Mouse (Mus musculus): Measurements from ENCODE around the gene Gabrg3. TPM values are rescaled to one million over a fixed set of nuclear protein-coding genes. Genes with fewer than 3 reads are reported as not detected.

Gabrg3 gene
- polyA plus RNA-seq, 1 experiment, result 0.06 TPM

- WGBS, result 76% methylated on average over 4 of the region's 4 CpGs
- DNase-seq (ENCODE audit: low read depth, low spot score), result no peak
Observed at GRCm38 (mm10) chr7:57133009-57133408, 254.0 kb downstream of the Gabrg3 start.

- DNase-seq (ENCODE audit: low read depth, low spot score), result no peak
- WGBS, result 75% methylated on average over 2 of the region's 2 CpGs
Observed at GRCm38 (mm10) chr7:57132471-57132870, 254.5 kb downstream of the Gabrg3 start.

GRCm38 (mm10) chr7:57100065-57100464 is 286.9 kb downstream of the Gabrg3 start:
- no peak for DNase-seq (ENCODE audit: low read depth, low spot score)
- WGBS, result 78% methylated on average over 3 of the region's 3 CpGs

- DNase-seq (ENCODE audit: low read depth, low spot score), result no peak
Observed at GRCm38 (mm10) chr7:57082071-57082470, 304.9 kb downstream of the Gabrg3 start.

GRCm38 (mm10) chr7:57071435-57072160 is 315.4 kb downstream of the Gabrg3 start:
- no peak for DNase-seq (ENCODE audit: low read depth, low spot score)
- WGBS, result 95% methylated on average over 2 of the region's 2 CpGs

More at GRCm38 (mm10) chr7:57082071-57082470, 304.9 kb downstream of the Gabrg3 start:
- WGBS, result 59% methylated on average over 3 of the region's 3 CpGs

- DNase-seq (ENCODE audit: low read depth, low spot score), result no peak
- 77% methylated on average over 3 of the region's 3 CpGs for WGBS
Observed at GRCm38 (mm10) chr7:57065398-57065797, 321.6 kb downstream of the Gabrg3 start.

GRCm38 (mm10) chr7:57050906-57051635 is 335.9 kb downstream of the Gabrg3 start:
- DNase-seq (ENCODE audit: low read depth, low spot score), result no peak
- 70% methylated on average over 1 of the region's 1 CpGs for WGBS

- WGBS, result 75% methylated on average over 2 of the region's 2 CpGs
- no peak for DNase-seq (ENCODE audit: low read depth, low spot score)
Observed at GRCm38 (mm10) chr7:57037861-57038421, 349.0 kb downstream of the Gabrg3 start.

GRCm38 (mm10) chr7:57000585-57001261 is 386.3 kb downstream of the Gabrg3 start:
- no peak for DNase-seq (ENCODE audit: low read depth, low spot score)
- WGBS, result 89% methylated on average over 3 of the region's 3 CpGs

- 54% methylated on average over 2 of the region's 2 CpGs for WGBS
- no peak for DNase-seq (ENCODE audit: low read depth, low spot score)
Observed at GRCm38 (mm10) chr7:56997713-56998624, 389.0 kb downstream of the Gabrg3 start.

- no peak for DNase-seq (ENCODE audit: low read depth, low spot score)
- WGBS, result 72% methylated on average over 2 of the region's 2 CpGs
Observed at GRCm38 (mm10) chr7:56946398-56946797, 440.6 kb downstream of the Gabrg3 start.

GRCm38 (mm10) chr7:56941606-56942005 is 445.4 kb downstream of the Gabrg3 start:
- no peak for DNase-seq (ENCODE audit: low read depth, low spot score)
- 64% methylated on average over 2 of the region's 2 CpGs for WGBS

- DNase-seq (ENCODE audit: low read depth, low spot score), result no peak
- 79% methylated on average over 5 of the region's 5 CpGs for WGBS
Observed at GRCm38 (mm10) chr7:56938020-56938419, 449.0 kb downstream of the Gabrg3 start.

- 58% methylated on average over 1 of the region's 1 CpGs for WGBS
- no peak for DNase-seq (ENCODE audit: low read depth, low spot score)
Observed at GRCm38 (mm10) chr7:56919499-56919898, 467.5 kb downstream of the Gabrg3 start.

- no peak for DNase-seq (ENCODE audit: low read depth, low spot score)
- WGBS, result 79% methylated on average over 2 of the region's 2 CpGs
Observed at GRCm38 (mm10) chr7:56914862-56915261, 472.1 kb downstream of the Gabrg3 start.

GRCm38 (mm10) chr7:56899762-56900161 is 487.2 kb downstream of the Gabrg3 start:
- WGBS, result 59% methylated on average over 4 of the region's 4 CpGs
- no peak for DNase-seq (ENCODE audit: low read depth, low spot score)

GRCm38 (mm10) chr7:56867314-56868075 is 519.5 kb downstream of the Gabrg3 start:
- DNase-seq (ENCODE audit: low read depth, low spot score), result no peak
- WGBS, result 62% methylated on average over 1 of the region's 1 CpGs

GRCm38 (mm10) chr7:56843565-56843964 is 543.4 kb downstream of the Gabrg3 start:
- WGBS, result 91% methylated on average over 5 of the region's 5 CpGs
- DNase-seq (ENCODE audit: low read depth, low spot score), result no peak
